Mouse (Mus musculus): Measurements from ENCODE around the gene Zswim8. TPM values are rescaled to one million over a fixed set of nuclear protein-coding genes. Genes with fewer than 3 reads are reported as not detected.
"Not testable (repeated sequence)": the region's sequence is repeated elsewhere in the genome, so short reads cannot be mapped to it uniquely, and the experiment has no call there.

Gene Zswim8
- polyA plus RNA-seq, 1 experiment from 2014 or later: 18.2 TPM

- H3K4me1 ChIP-seq (replicated peaks): peaks cover 45% of the 10 kb centered on the region
Measured at GRCm38 (mm10) chr14:20694185-20694883, 13.0 kb upstream of the Zswim8 start.

GRCm38 (mm10) chr14:20694884-20695760, 12.2 kb upstream of the Zswim8 start, which contains the start of gene Fut11:
Gene Fut11 (plus strand): TSS chr14:20694968.
- Histone ChIP-seq H3K4me2 (peak within 1 kb of the TSS; percentile 85), H3K36me3 (peaks cover 47% of the 10 kb centered on the region), H3K9me3 (replicated peaks) (no peaks in the 10 kb centered on the region), H3K4me3 (peak within 1 kb of the TSS; percentile 68), H3K4me1 (replicated peaks) (peaks cover 46% of the 10 kb centered on the region), H3K27ac (peak within 1 kb of the TSS; percentile 94), H3K9ac (peak within 1 kb of the TSS; percentile 77), H3K27me3 (no peaks in the 10 kb centered on the region)
- peak; percentile 90 for ATAC-seq (replicated peaks; ENCODE audit: insufficient number of reproducible peaks, insufficient read depth, low FRiP score, low read depth)
- under 1% methylated on average over 110 of the region's 111 CpGs for WGBS

More at GRCm38 (mm10) chr14:20694185-20694883, 13.0 kb upstream of the Zswim8 start:
- H3K27ac ChIP-seq: peak overlapping the region; percentile 94
- H3K9me3 ChIP-seq (replicated peaks): no peaks in the 10 kb centered on the region
- 47% methylated on average over 13 of the region's 13 CpGs for WGBS
- H3K36me3 ChIP-seq: peaks cover 55% of the 10 kb centered on the region
- H3K27me3 ChIP-seq: no peaks in the 10 kb centered on the region
- no peak for ATAC-seq (replicated peaks; ENCODE audit: insufficient number of reproducible peaks, insufficient read depth, low FRiP score, low read depth)
- peak overlapping the region; percentile 77 for H3K9ac ChIP-seq
- H3K4me3 ChIP-seq: peak overlapping the region; percentile 68
- peak overlapping the region; percentile 85 for H3K4me2 ChIP-seq

- no peaks in the 10 kb centered on the region for H3K27me3 ChIP-seq
Measured at GRCm38 (mm10) chr14:20695761-20696520, 11.4 kb upstream of the Zswim8 start.

GRCm38 (mm10) chr14:20696986-20697385, 10.4 kb upstream of the Zswim8 start:
- no peaks in the 10 kb centered on the region for H3K27me3 ChIP-seq
- peaks cover 30% of the 10 kb centered on the region for H3K36me3 ChIP-seq
- peak overlapping the region; percentile 68 for H3K4me3 ChIP-seq
- H3K27ac ChIP-seq: peak overlapping the region; percentile 14
- WGBS: 11% methylated on average over 1 of the region's 1 CpGs
- ATAC-seq (replicated peaks; ENCODE audit: insufficient number of reproducible peaks, insufficient read depth, low FRiP score, low read depth): no peak
- peak overlapping the region; percentile 10 for H3K9ac ChIP-seq
- no peaks in the 10 kb centered on the region for H3K9me3 ChIP-seq (replicated peaks)
- H3K4me1 ChIP-seq (replicated peaks): peaks cover 63% of the 10 kb centered on the region
- H3K4me2 ChIP-seq: peak overlapping the region; percentile 85

More at GRCm38 (mm10) chr14:20695761-20696520, 11.4 kb upstream of the Zswim8 start:
- Histone ChIP-seq H3K4me2 (peak overlapping the region; percentile 85), H3K4me3 (peak overlapping the region; percentile 68), H3K9ac (peak overlapping the region; percentile 77), H3K9me3 (replicated peaks) (no peaks in the 10 kb centered on the region), H3K27ac (peak overlapping the region; percentile 94), H3K36me3 (peaks cover 40% of the 10 kb centered on the region), H3K4me1 (replicated peaks) (peaks cover 53% of the 10 kb centered on the region)
- no peak for ATAC-seq (replicated peaks; ENCODE audit: insufficient number of reproducible peaks, insufficient read depth, low FRiP score, low read depth)
- WGBS: 9% methylated on average over 27 of the region's 27 CpGs

- no peaks in the 10 kb centered on the region for H3K27me3 ChIP-seq
- no peak overlapping the region for H3K4me3 ChIP-seq
- 66% methylated on average over 2 of the region's 2 CpGs for WGBS
- peak overlapping the region; percentile 85; the same call in 1 of the 2 replicates for H3K4me2 ChIP-seq
- H3K9me3 ChIP-seq (replicated peaks): no peaks in the 10 kb centered on the region
- ATAC-seq (replicated peaks; ENCODE audit: insufficient number of reproducible peaks, insufficient read depth, low FRiP score, low read depth): no peak
- H3K9ac ChIP-seq: no peak overlapping the region
- H3K4me1 ChIP-seq (replicated peaks): peaks cover 67% of the 10 kb centered on the region
- H3K36me3 ChIP-seq: peaks cover 15% of the 10 kb centered on the region
- H3K27ac ChIP-seq: no peak overlapping the region
Measured at GRCm38 (mm10) chr14:20698515-20698914, 8.8 kb upstream of the Zswim8 start.

GRCm38 (mm10) chr14:20700362-20700761, 7.0 kb upstream of the Zswim8 start:
- ATAC-seq (replicated peaks; ENCODE audit: insufficient number of reproducible peaks, insufficient read depth, low FRiP score, low read depth): no peak
- no peak overlapping the region for H3K9ac ChIP-seq

GRCm38 (mm10) chr14:20701554-20701953, 5.8 kb upstream of the Zswim8 start:
- peaks cover 13% of the 10 kb centered on the region; the same call in 1 of the 2 replicates for H3K36me3 ChIP-seq
- H3K27me3 ChIP-seq: no peaks in the 10 kb centered on the region
- ATAC-seq (replicated peaks; ENCODE audit: insufficient number of reproducible peaks, insufficient read depth, low FRiP score, low read depth): no peak
- no peaks in the 10 kb centered on the region for H3K9me3 ChIP-seq (replicated peaks)
- peak overlapping the region; percentile 65 for H3K4me3 ChIP-seq
- peak overlapping the region; percentile 90 for H3K27ac ChIP-seq
- peak overlapping the region; percentile 71 for H3K9ac ChIP-seq
- H3K4me1 ChIP-seq (replicated peaks): peaks cover 50% of the 10 kb centered on the region
- 66% methylated on average over 8 of the region's 8 CpGs for WGBS
- H3K4me2 ChIP-seq: peak overlapping the region; percentile 70

More at GRCm38 (mm10) chr14:20700362-20700761, 7.0 kb upstream of the Zswim8 start:
- H3K27me3 ChIP-seq: no peaks in the 10 kb centered on the region
- 72% methylated on average over 3 of the region's 3 CpGs for WGBS
- peaks cover 13% of the 10 kb centered on the region; the same call in 1 of the 2 replicates for H3K36me3 ChIP-seq
- peaks cover 61% of the 10 kb centered on the region for H3K4me1 ChIP-seq (replicated peaks)
- no peak overlapping the region for H3K4me3 ChIP-seq
- H3K27ac ChIP-seq: no peak overlapping the region
- no peak overlapping the region for H3K4me2 ChIP-seq
- no peaks in the 10 kb centered on the region for H3K9me3 ChIP-seq (replicated peaks)

- peak; percentile 14 for ATAC-seq (replicated peaks; ENCODE audit: insufficient number of reproducible peaks, insufficient read depth, low FRiP score, low read depth)
- Histone ChIP-seq H3K4me3 (peak overlapping the region; percentile 65), H3K27ac (peak overlapping the region; percentile 90), H3K4me2 (peak overlapping the region; percentile 70), H3K9ac (peak overlapping the region; percentile 71), H3K4me1 (replicated peaks) (peaks cover 47% of the 10 kb centered on the region), H3K9me3 (replicated peaks) (no peaks in the 10 kb centered on the region), H3K27me3 (no peaks in the 10 kb centered on the region), H3K36me3 (peaks cover 13% of the 10 kb centered on the region; the same call in 1 of the 2 replicates)
- WGBS: 7% methylated on average over 15 of the region's 15 CpGs
Measured at GRCm38 (mm10) chr14:20702096-20702740, 5.1 kb upstream of the Zswim8 start.

GRCm38 (mm10) chr14:20702741-20703381, 4.5 kb upstream of the Zswim8 start, which contains the start of gene Chchd1:
Gene Chchd1 (plus strand): TSS chr14:20703006.
- peak within 1 kb of the TSS; percentile 71 for H3K9ac ChIP-seq
- WGBS: under 1% methylated on average over 61 of the region's 61 CpGs
- H3K36me3 ChIP-seq: peaks cover 13% of the 10 kb centered on the region; the same call in 1 of the 2 replicates
- no peaks in the 10 kb centered on the region for H3K9me3 ChIP-seq (replicated peaks)
- peaks cover 42% of the 10 kb centered on the region for H3K4me1 ChIP-seq (replicated peaks)
- peak within 1 kb of the TSS; percentile 70 for H3K4me2 ChIP-seq
- no peaks in the 10 kb centered on the region for H3K27me3 ChIP-seq
- peak within 1 kb of the TSS; percentile 65 for H3K4me3 ChIP-seq
- peak within 1 kb of the TSS; percentile 90 for H3K27ac ChIP-seq
- peak; percentile 76 for ATAC-seq (replicated peaks; ENCODE audit: insufficient number of reproducible peaks, insufficient read depth, low FRiP score, low read depth)

GRCm38 (mm10) chr14:20703461-20703860, 3.9 kb upstream of the Zswim8 start:
- 8% methylated on average over 8 of the region's 8 CpGs for WGBS
- Histone ChIP-seq H3K4me1 (replicated peaks) (peaks cover 38% of the 10 kb centered on the region), H3K9ac (peak overlapping the region; percentile 71), H3K4me3 (peak overlapping the region; percentile 65), H3K36me3 (0 out of 2 replicates have a peak, but pooled peaks cover 11% of the 10 kb centered on the region), H3K4me2 (peak overlapping the region; percentile 70), H3K27ac (peak overlapping the region; percentile 90)
- ATAC-seq (replicated peaks; ENCODE audit: insufficient number of reproducible peaks, insufficient read depth, low FRiP score, low read depth); H3K9me3 ChIP-seq (replicated peaks); H3K27me3 ChIP-seq: not testable (repeated sequence)
